Mouse (Mus musculus) liver, postnatal 0 days (tissue): ENCODE results near the gene Ltk.

ENCODE experiments used
- CTCF ChIP-seq: sonication (generic); IDR thresholded peaks from 2 replicates; pipeline ENCODE4 v1.5.1; 2016; ENCODE audit warnings: antibody characterized with exemption, low read depth
- EP300 ChIP-seq: IDR thresholded peaks from 2 replicates; pipeline ENCODE4 v1.6.1; 2016; ENCODE audit warnings: antibody characterized with exemption, low read depth, mild to moderate bottlenecking

- TF ChIP-seq CTCF: no peak
- TF ChIP-seq EP300: no peak
Observed at GRCm38 (mm10) chr2:119737124-119737523, 23.1 kb downstream of the Ltk start.
